Mouse (Mus musculus): ENCODE measurements around the gene Smim11. TPM values are rescaled to one million over a fixed set of nuclear protein-coding genes. Genes with fewer than 3 reads are reported as not detected.

Smim11 gene
- total RNA-seq, 2 experiments from 2014 or later: 62.7 to 83.8 TPM

DNA sequence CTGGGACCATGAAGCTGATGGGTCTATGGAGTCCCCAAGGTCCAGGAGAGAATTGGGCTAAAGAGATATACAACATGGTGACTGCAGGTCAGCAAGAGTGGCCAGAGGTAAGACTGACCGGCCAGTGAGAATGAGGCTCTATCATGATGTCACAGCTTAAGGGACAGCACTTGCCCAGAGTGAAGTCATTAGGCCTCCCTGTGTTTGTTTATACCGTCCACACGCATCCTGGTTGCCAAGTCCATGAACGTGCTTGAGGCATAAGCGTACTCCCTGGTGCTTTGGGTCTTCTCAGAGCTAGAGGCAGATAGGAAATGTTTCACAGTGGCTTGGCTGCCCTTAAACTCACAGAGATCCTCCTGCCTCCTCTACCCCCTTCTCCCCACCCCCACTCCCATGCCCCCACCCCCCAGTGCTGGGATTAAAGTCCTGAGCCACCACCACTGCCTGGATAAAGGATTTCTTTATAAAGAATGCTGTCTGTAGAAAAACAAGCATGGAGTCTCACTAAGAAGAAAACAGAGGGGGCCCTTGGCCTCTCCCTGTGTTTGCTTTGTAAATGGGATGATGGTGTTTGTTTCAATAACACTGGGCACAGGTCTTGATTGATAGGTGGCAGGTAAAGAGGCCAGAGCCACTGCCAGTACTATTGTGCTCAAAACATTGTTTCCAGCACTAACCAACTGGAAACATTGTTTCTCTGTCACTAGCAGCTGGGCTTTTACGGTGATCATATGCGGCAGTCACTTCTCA lies 23.4 kb downstream of the Smim11 start:
- no peak for DNase-seq
- intact Hi-C loops (cut with DNase I): no loop called here
- no peak overlapping the region for H3K27ac ChIP-seq
- TF ChIP-seq CTCF (IDR thresholded peaks at IDR 0.05): no peak
- H3K4me3 ChIP-seq: no peak overlapping the region

DNA sequence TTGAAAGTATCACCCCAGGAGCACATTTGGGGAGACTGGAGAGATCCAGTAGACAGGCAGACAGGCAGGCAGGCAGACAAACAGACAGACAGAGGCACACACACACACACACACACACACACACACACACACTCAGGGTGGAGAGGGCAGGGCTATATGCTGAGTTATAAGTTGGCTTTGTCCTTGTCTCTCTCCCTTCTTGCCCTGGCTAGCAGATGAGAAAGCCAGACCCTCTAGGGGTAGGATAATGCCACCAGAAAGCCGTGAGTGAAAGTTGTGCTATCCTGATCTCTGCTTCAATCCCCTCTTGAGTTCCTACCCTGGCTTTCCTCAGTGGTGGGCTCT lies 23.9 kb downstream of the Smim11 start:
- DNase-seq: no peak
- intact Hi-C loops (cut with DNase I): no loop called here
- no peak for TF ChIP-seq CTCF (IDR thresholded peaks at IDR 0.05)
- Histone ChIP-seq H3K4me3 (no peak overlapping the region), H3K27ac (no peak overlapping the region)

DNA sequence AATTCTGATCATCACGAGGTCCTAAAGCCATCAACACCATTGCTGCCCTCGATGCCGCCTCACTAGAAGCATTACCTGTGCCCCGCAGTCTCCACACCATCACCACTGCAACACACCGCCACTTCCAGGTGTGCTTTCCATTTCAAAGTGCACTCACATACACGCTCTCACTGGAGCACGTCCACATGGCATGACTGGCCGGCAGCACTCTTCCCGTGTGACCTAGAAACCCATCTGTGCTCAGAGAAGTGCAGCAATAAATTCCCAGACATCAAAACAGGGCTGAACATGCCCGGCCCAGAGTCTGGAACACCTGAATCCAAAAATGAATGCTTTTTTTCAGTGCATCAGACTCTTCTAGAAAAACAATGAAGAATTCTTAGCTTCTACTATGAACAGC lies 26.8 kb downstream of the Smim11 start:
- DNase-seq: peak; percentile 48
- Histone ChIP-seq H3K4me3 (no peak overlapping the region), H3K27ac (no peak overlapping the region)
- intact Hi-C loops (cut with DNase I): no loop called here
- TF ChIP-seq CTCF (IDR thresholded peaks at IDR 0.05): no peak

DNA sequence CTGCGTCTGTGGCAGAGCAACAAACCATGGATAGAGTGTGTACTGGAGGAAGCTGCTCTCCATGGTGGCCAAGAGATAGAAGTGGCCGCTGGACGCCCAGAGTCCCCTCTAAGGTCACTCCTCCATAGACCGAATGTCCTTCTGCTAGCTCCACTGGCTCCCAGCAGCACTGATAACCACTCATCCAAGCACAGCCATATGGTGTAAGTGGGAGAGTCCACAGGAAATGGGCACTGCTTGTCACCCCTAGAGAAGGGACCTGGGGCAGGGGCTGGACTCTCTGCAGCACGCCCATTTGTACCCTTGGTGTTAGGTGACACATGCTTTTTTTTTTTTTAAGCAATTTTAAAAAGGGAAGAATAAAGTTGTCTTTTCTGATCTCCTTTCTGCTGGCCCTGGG lies 29.9 kb downstream of the Smim11 start:
- DNase-seq: no peak
- Histone ChIP-seq H3K27ac (no peak overlapping the region), H3K4me3 (no peak overlapping the region)
- intact Hi-C loops (cut with DNase I): no loop called here
- no peak for TF ChIP-seq CTCF (IDR thresholded peaks at IDR 0.05)

DNA sequence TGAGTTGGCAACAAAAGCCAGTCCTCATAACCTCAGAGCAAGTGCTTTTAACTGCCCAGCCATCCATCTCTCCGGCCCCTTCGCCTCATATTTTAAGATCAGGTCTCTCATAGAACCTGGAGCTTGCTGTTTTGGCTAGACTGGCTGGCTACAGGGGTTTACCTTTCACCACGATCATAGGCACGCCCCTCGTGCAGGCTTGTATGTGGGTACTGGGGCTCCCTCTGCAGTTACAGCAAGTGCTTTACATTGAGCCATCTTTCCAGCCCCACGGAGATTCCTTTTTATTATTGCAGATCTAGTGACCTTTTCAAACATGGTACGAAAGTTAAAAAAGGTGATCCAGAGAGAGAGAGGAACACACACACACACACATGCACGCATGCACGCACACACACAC lies 33.5 kb downstream of the Smim11 start:
- TF ChIP-seq CTCF (IDR thresholded peaks at IDR 0.05): no peak
- DNase-seq: no peak
- no peak overlapping the region for H3K27ac ChIP-seq
- no peak overlapping the region for H3K4me3 ChIP-seq
- intact Hi-C loops (cut with DNase I): loop anchor here (2.0 kb wide), 1 partner anchor 20 kb away; no protein-coding TSS in a partner anchor

DNA sequence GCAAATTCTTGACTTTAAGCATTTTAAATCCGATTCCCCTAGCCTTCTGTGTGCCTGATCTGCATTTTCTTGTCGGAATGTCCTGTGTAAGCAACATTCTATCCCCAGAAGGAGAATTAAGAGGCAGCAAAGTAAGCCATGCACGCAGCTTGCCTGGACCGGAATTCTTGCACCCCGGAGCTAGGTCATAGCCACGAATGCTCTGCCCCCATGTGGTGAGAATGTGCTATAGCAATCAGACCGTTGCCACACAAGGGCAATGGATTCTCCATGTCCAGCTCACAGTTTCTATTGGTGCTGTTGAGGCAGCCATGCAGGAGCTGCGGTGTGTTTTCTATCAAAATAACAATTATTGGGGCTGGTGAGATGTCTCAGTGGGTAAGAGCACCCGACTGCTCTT lies 35.2 kb downstream of the Smim11 start:
- intact Hi-C loops (cut with DNase I): no loop called here
- Histone ChIP-seq H3K27ac (no peak overlapping the region), H3K4me3 (no peak overlapping the region)
- TF ChIP-seq CTCF (IDR thresholded peaks at IDR 0.05): peak; percentile 91
- DNase-seq: peak; percentile 79

DNA sequence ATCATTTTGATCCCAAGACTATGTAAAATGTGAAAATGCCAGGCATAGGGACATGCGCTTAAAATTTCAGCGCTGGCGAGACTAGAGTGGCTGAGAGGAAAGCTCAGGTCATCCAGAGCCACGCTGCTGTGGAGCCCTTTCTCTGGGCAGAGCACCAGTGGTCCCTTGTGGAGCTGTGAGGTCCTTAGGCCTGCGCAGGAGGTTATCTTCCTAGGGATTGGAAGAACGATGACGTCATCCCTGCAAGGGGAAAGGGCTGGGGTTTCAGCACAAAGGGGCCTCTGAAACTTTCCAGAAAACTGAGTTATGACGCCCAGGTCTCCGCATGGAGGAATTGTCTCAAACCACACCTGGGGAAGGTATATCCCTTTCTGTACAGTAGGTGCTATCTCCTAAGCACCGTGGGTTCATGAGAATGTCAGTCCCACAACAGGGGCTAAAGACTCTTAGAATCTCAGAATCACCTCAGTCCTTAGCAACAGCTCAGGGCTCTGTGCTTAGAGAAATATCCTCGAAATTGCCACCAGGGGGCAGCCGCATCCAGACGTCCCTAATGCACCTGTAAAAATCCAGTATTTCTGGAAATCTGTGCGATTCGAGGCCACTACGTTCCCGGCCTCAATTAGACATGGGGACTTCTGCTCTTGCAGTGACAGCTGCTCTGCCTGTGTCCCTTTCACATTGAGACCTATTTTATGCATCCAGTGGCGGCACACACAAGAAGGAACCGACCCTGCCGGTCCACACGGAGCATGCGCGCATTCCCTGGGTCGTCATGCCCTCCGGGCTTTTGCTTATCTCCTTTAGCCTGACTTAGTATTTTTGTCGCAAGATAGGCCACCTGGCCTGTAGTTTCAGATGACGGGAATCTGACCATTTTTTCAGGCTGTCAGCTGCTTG lies 39.8 kb downstream of the Smim11 start:
- H3K4me3 ChIP-seq: peak overlapping the region; percentile 70
- H3K27ac ChIP-seq: 0 out of 2 replicates have a peak overlapping the region, but pooled peaks have one; percentile 1
- TF ChIP-seq CTCF (IDR thresholded peaks at IDR 0.05): peak; percentile 81
- intact Hi-C loops (cut with DNase I): loop anchor here (2.0 to 5.0 kb wide), 3 partner anchors 41 to 138 kb away; no protein-coding TSS in a partner anchor
- DNase-seq: peak; percentile 66

DNA sequence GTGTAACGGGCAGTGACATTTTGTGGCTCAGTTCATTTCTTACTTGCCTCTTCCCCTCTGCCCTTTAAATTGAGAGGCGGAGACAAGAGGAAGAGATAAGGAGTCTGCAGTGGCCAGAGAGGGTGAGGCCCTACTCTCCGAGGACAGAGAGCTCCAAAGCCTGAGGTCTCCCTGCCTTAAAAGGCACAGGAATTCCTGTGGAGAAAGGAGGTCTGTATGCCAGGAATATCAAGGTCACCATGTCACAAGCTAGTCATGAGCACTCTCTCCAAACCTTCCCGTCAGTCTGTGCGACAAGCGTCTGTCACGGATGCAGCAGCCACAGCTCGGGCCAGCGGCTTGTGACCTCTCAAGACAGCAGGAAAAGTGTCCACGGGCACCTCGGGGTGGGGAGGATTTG lies 44.1 kb downstream of the Smim11 start:
- no peak for DNase-seq
- Histone ChIP-seq H3K4me3 (no peak overlapping the region), H3K27ac (no peak overlapping the region)
- TF ChIP-seq CTCF (IDR thresholded peaks at IDR 0.05): no peak
- intact Hi-C loops (cut with DNase I): no loop called here

DNA sequence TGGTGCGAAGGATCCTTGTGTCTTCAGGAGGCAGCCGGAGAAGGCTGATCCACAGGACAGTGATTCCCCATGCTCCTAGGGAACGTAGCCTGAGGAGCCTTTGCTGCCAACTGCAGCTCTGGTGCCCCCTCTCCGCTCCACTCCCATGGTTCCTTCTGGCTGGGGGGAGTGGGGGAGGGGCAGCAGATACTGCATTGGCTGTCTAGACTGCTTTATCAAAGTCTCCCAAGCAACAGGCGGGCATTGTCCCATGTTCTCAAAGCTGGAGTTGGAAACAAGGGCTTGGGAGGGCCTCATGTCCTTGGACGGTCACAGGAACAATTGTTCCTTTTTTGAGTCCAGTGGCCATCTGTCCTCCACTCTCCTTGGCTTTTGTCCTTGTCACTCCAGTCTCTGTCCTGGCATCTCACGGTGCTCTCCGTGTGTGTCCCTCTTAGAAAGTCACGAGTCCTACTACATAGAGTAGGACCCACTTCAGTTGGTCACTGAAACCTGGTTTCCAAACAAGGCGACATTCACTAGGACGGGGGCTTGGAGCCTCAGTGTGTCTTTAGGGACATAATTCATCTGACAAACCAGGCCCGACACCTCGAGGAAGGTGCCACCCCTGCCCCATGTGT lies 45.3 kb downstream of the Smim11 start:
- no peak overlapping the region for H3K27ac ChIP-seq
- intact Hi-C loops (cut with DNase I): no loop called here
- TF ChIP-seq CTCF (IDR thresholded peaks at IDR 0.05): no peak
- no peak overlapping the region for H3K4me3 ChIP-seq
- DNase-seq: no peak

DNA sequence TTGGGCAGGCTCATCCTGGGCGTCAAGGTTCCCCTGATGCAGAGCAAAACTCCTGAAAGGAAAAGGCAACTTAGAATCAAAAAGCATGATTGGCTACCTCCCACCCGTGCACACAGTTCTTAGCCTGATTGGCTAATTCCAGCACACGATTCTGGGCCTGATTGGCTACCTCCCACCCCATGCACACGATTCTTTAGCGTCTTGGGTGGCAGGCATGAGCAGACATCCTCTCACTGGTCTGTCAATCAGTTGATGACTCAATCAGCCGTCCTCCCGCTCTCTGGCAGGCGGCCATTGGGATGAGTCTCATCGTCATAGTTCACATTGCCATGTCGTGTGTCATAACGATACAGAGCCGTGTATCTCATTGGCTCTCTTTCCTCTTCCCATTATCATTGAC lies 47.9 kb downstream of the Smim11 start:
- H3K27ac ChIP-seq: no peak overlapping the region
- TF ChIP-seq CTCF (IDR thresholded peaks at IDR 0.05): no peak
- intact Hi-C loops (cut with DNase I): no loop called here
- no peak overlapping the region for H3K4me3 ChIP-seq
- peak; percentile 39 for DNase-seq

DNA sequence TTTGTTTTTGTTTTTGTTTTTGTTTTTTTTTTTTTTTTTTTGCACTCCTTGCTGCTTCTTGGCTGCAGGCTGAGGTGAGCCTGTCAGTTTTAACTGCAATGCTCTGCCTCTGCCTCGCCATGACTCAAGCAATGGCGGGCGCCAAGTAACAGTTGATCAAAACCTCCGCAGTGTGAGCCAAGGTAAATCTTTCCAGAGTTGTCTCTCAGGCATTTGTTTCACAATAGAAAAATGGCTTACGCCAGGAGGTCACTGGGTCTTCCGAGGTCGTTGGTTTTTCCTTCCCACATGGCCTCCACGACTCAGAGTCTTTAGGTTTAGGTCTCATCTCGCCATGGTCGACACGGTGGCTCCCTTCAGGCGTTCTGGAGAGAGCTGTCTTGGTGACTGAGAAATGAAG lies 52.2 kb downstream of the Smim11 start:
- no peak for TF ChIP-seq CTCF (IDR thresholded peaks at IDR 0.05)
- H3K4me3 ChIP-seq: no peak overlapping the region
- intact Hi-C loops (cut with DNase I): no loop called here
- no peak overlapping the region for H3K27ac ChIP-seq
- no peak for DNase-seq

DNA sequence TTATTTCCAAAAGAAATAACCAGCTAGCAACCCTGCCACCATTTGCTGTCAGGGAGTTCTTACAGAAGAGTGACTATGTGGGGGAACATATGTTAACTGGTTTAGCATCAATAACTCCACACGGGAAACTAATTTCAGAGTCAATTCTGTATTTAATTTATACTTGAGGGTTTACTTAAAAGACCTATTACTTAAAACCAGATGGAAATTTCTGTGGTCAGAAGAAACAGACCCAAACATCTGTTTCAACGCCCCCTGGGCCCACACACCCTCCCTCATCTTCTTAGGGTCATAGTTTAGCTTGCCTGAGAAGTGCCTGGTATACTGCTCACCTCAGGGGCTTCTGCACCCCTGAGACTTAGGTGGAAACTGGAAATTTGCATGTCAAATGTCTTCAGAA lies 52.8 kb downstream of the Smim11 start:
- Histone ChIP-seq H3K27ac (no peak overlapping the region), H3K4me3 (no peak overlapping the region)
- intact Hi-C loops (cut with DNase I): no loop called here
- no peak for DNase-seq
- TF ChIP-seq CTCF (IDR thresholded peaks at IDR 0.05): no peak

DNA sequence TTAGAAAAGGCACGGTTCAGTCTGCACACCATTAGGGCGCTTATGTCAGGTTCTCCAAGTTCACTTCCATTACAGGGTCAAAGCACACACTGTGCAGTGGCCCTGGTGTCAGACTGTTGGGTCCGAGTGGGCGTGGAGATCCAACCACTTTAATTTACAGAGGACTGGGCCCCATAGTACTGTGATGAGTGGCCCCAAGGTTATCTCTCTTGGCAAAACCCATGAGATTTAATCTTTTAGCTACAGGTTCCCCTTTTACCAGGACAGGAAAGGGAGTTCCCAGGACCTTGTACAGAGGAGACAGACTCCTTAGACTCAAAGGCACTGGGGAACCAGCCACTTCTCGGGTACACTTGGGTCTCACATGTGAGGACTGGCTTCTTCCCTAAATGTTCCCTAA lies 54.3 kb downstream of the Smim11 start:
- TF ChIP-seq CTCF (IDR thresholded peaks at IDR 0.05): no peak
- no peak for DNase-seq
- intact Hi-C loops (cut with DNase I): no loop called here
- no peak overlapping the region for H3K27ac ChIP-seq
- H3K4me3 ChIP-seq: no peak overlapping the region

All from gastrocnemius, adult 2 months (tissue).